In genomic region chr16:78301183-78301830, GRCm38 (mm10) we compare ENCODE assay signal across 7 mouse cellular contexts. TPM values are rescaled to one million over a fixed set of nuclear protein-coding genes. Genes with fewer than 3 reads are reported as not detected.
DNase-seq lines count a peak whose midpoint lies in the region; ATAC-seq and TF ChIP-seq lines count a peak whose summit lies in the region.

Gene Cxadr, plus strand, starts transcription at chr16:78301489.

- H3K27ac ChIP-seq in intestine, postnatal 0 days (ENCODE audit: low read depth, low read length), result peak within 1 kb of the TSS; percentile 95

- H3K27me3 ChIP-seq in intestine, postnatal 0 days (replicated peaks; ENCODE audit: control insufficient read depth, insufficient read depth, low read length), result no peaks in the 10 kb centered on the region

- H3K9ac ChIP-seq in intestine, postnatal 0 days (ENCODE audit: low read depth, low read length), result peak within 1 kb of the TSS; percentile 91

- peak; percentile 96 for ATAC-seq in intestine, postnatal 0 days

- H3K4me1 ChIP-seq in intestine, postnatal 0 days (replicated peaks; ENCODE audit: control insufficient read depth, insufficient read depth, low read length), result peaks cover 3% of the 10 kb centered on the region; the same call in 1 of the 2 replicates

- H3K36me3 ChIP-seq in intestine, postnatal 0 days (ENCODE audit: control insufficient read depth, insufficient read depth), result no peaks in the 10 kb centered on the region

- intact Hi-C loops in left cerebral cortex, postnatal 36 days (cut with DNase I), result loop anchor here (5.0 kb wide), 2 partner anchors 64 to 79 kb away; no protein-coding TSS in a partner anchor

- H3K4me3 ChIP-seq in intestine, postnatal 0 days (ENCODE audit: low read depth, low read length), result peak within 1 kb of the TSS; percentile 80

- DNase-seq in adrenal gland, postnatal 14 days, result peak; percentile 60
- peak; percentile 91 for DNase-seq in embryo, embryonic 10 days (ENCODE audit: low spot score)
- peak; percentile 92 for DNase-seq in heart, adult 11 months
- DNase-seq in left cerebral cortex, postnatal 36 days (ENCODE audit: low spot score in 2 of 2), result peak; percentile 81 to 88
- peak; percentile 85 for DNase-seq in mesoderm, embryonic 11.5 days (ENCODE audit: low read depth, low spot score)
- peak; percentile 82 for DNase-seq in right cerebral cortex, postnatal 14 days

- H3K9me3 ChIP-seq in intestine, postnatal 0 days (ENCODE audit: control insufficient read depth), result no peaks in the 10 kb centered on the region

- peak within 1 kb of the TSS; percentile 90 for H3K4me2 ChIP-seq in intestine, postnatal 0 days (replicated peaks; ENCODE audit: low read depth)

- TF ChIP-seq CTCF in intestine, postnatal 0 days (IDR thresholded peaks at IDR 0.05; ENCODE audit: low read depth), result peak; percentile 26; the same call in 1 of the 2 replicates

- WGBS in intestine, postnatal 0 days, result under 1% methylated on average over 34 of the region's 34 CpGs

RNA-seq across cellular contexts. Expression of gene Cxadr, which starts in this region (rescaled TPM):
- 14.6 and 17.2 TPM in 2 replicates for total RNA-seq in adrenal gland, postnatal 14 days (2021)
- polyA plus RNA-seq in intestine, postnatal 0 days (2015; fragmentation: Nextera tagmentation; extraction: Ambion mirVana), result 55.9 and 56.0 TPM in 2 replicates
- total RNA-seq in left cerebral cortex, postnatal 36 days (2021), result 10 to 100 TPM; 27.6 to 30.6 TPM

Comparison
In these comparisons a context has a peak if more than half of its experiments do, and no peak if none do; other contexts are left out.
1. Peak in every context shown above with its lines: DNase-seq, ATAC-seq, H3K4me3 ChIP-seq and H3K27ac ChIP-seq.